ENCODE assay signal across 8 mouse cellular contexts in the genomic region with DNA sequence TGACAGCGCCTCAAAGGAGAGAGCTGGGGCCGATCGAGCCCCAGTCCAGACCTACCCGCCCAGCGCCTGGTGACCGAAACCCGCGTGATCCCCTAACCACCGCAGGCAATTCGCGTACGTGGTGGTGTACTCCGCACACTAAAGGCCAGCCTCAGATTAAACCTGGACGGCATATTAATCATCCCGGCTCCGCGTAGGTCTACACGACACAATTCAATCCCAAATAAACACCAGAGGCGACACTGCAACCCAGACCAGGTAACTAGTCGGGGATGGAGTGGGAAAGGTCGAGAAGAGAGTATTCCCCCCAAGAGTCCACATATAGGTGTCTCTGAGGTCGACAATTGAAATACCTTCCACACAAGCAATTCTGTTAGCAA.
DNase-seq lines count a peak whose midpoint lies in the region; ATAC-seq and TF ChIP-seq lines count a peak whose summit lies in the region.

No protein-coding gene starts in this region.

- H3K4me2 ChIP-seq in limb, embryonic 15.5 days: peak overlapping the region; percentile 73
- peak overlapping the region; percentile 73 for H3K4me2 ChIP-seq in stomach, embryonic 16.5 days (ENCODE audit: low read depth, low read length)

- TF ChIP-seq CTCF in gastrocnemius, adult 2 months (IDR thresholded peaks at IDR 0.05): no peak

- DNase-seq in gastrocnemius, adult 2 months: no peak
- no peak for DNase-seq in gastrocnemius, postnatal 36 days
- DNase-seq in spleen, postnatal 10 days (ENCODE audit: low spot score in 2 of 2): peak; percentile 27 to 41
- no peak for DNase-seq in spleen, adult 18-20 months
- DNase-seq in cerebellum, adult 8-10 months: no peak
- no peak for DNase-seq in right cerebral cortex, adult 2 months (ENCODE audit: low spot score in 2 of 2)

- intact Hi-C loops in gastrocnemius, adult 2 months (cut with DNase I): loop anchor here (5.0 to 10.0 kb wide), 6 partner anchors 70 to 445 kb away; no protein-coding TSS in a partner anchor
- intact Hi-C loops in gastrocnemius, postnatal 36 days (cut with DNase I): no loop called here

- H3K27me3 ChIP-seq in limb, embryonic 15.5 days: peaks cover 58% of the 10 kb centered on the region
- peaks cover 54% of the 10 kb centered on the region; the same call in 1 of the 2 replicates for H3K27me3 ChIP-seq in stomach, embryonic 16.5 days (ENCODE audit: control insufficient read depth, insufficient read depth, low read length)

- 4% methylated on average over 22 of the region's 22 CpGs for WGBS in limb, embryonic 15.5 days
- 4% methylated on average over 22 of the region's 22 CpGs for WGBS in stomach, embryonic 16.5 days

- H3K27ac ChIP-seq in gastrocnemius, adult 2 months: peak overlapping the region; percentile 93
- no peak overlapping the region for H3K27ac ChIP-seq in limb, embryonic 15.5 days
- H3K27ac ChIP-seq in stomach, embryonic 16.5 days (ENCODE audit: low read length): no peak overlapping the region

- H3K9ac ChIP-seq in limb, embryonic 15.5 days: peak overlapping the region; percentile 26; the same call in 1 of the 2 replicates
- H3K9ac ChIP-seq in stomach, embryonic 16.5 days (ENCODE audit: low read length): peak overlapping the region; percentile 79

- peak overlapping the region; percentile 88 for H3K4me3 ChIP-seq in gastrocnemius, adult 2 months
- H3K4me3 ChIP-seq in limb, embryonic 15.5 days: peak overlapping the region; percentile 58
- H3K4me3 ChIP-seq in stomach, embryonic 16.5 days (replicated peaks; ENCODE audit: low read length): peak overlapping the region; percentile 68

- no peaks in the 10 kb centered on the region for H3K36me3 ChIP-seq in limb, embryonic 15.5 days
- H3K36me3 ChIP-seq in stomach, embryonic 16.5 days (ENCODE audit: control insufficient read depth, insufficient read depth, low read length): no peaks in the 10 kb centered on the region

- H3K4me1 ChIP-seq in limb, embryonic 15.5 days: peaks cover 28% of the 10 kb centered on the region
- H3K4me1 ChIP-seq in stomach, embryonic 16.5 days (ENCODE audit: control insufficient read depth, insufficient read depth, low read length): peaks cover 12% of the 10 kb centered on the region; the same call in 1 of the 2 replicates

- H3K9me3 ChIP-seq in limb, embryonic 15.5 days: no peaks in the 10 kb centered on the region
- no peaks in the 10 kb centered on the region for H3K9me3 ChIP-seq in stomach, embryonic 16.5 days (replicated peaks; ENCODE audit: control insufficient read depth, low read length)

- ATAC-seq in limb, embryonic 15.5 days (ENCODE audit: insufficient number of reproducible peaks, low FRiP score, low TSS enrichment, low read depth): no peak
- 0 out of 2 replicates have a peak, but pooled peaks have one; percentile 1 for ATAC-seq in stomach, embryonic 16.5 days (ENCODE audit: insufficient read depth, low FRiP score)

Comparison
In these comparisons a context has a peak if more than half of its experiments do, and no peak if none do; other contexts are left out.
1. DNase-seq: peak in spleen, postnatal 10 days (2 of 2); none in gastrocnemius, adult 2 months (single experiment), gastrocnemius, postnatal 36 days (0 of 2), spleen, adult 18-20 months (0 of 2), cerebellum, adult 8-10 months (single experiment) and right cerebral cortex, adult 2 months (0 of 2).
2. Peak in every context shown above with its lines, with median percentiles within 50 percentile points of each other: H3K4me3 ChIP-seq.